Mouse (Mus musculus): ENCODE results near the gene Lrch4. TPM values are rescaled to one million over a fixed set of nuclear protein-coding genes. Genes with fewer than 3 reads are reported as not detected.

The Lrch4 gene
- polyA plus RNA-seq, 1 experiment, result 16.9 TPM

DNA sequence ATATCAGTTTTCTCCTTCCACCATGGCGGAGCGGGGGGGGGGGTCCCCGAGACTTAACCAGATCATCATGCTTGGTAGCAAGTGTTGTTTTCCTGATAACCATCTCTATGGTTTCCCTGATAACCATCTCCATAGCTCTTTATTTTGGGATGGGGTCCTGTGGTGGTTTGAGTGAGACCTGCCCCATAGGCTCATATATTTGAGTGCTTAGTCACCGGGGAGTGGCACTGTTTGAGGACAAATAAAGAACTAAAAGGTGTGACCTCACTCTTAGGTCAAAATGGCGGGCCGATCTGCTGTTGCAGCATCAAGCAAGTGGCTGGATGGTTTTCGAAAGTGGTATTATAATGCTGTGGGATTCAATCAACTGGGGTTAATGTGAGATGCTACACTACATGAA lies 13.6 kb upstream of the Lrch4 start:
- TF ChIP-seq POLR2A (IDR thresholded peaks at IDR 0.05; ENCODE audit: borderline replicate concordance, extremely low read depth, insufficient read depth, insufficient read length, poor library complexity, severe bottlenecking) (no peak), CTCF (IDR thresholded peaks at IDR 0.05; ENCODE audit: borderline replicate concordance, extremely low read depth, insufficient read depth, insufficient read length) (no peak)
- DNase-seq (ENCODE audit: low read depth), result no peak

DNA sequence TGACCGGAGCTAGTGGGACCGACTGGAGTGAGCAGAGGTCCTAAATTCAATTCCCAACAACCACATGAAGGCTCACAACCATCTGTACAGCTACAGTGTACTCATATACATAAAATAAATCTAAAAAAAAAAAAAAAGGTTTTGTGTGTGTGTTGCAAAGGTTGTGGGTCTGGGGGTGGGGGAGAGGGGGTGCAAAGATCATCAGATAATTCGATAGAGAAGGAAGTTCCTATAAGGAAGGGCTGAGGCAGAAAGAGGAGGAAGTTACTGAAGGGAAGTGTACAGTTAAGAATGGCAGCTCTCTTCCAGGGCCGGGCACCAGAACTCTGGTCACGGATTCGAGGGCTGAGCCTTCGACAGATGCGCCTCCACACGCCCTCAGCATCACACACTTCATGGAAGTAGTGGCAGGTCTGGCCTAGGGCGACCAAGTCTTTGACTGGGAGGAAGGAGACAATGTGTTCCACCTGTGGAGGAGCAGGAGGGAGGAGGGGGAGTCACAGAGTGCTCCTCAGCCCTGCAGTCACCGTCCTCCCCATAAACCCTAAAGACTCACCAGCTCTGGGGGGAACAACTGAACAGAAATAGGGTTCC lies 4.9 kb upstream of the Lrch4 start:
- TF ChIP-seq CTCF (IDR thresholded peaks at IDR 0.05; ENCODE audit: borderline replicate concordance, extremely low read depth, insufficient read depth, insufficient read length) (no peak), POLR2A (IDR thresholded peaks at IDR 0.05; ENCODE audit: borderline replicate concordance, extremely low read depth, insufficient read depth, insufficient read length, poor library complexity, severe bottlenecking) (no peak)
- no peak for DNase-seq (ENCODE audit: low read depth)

DNA sequence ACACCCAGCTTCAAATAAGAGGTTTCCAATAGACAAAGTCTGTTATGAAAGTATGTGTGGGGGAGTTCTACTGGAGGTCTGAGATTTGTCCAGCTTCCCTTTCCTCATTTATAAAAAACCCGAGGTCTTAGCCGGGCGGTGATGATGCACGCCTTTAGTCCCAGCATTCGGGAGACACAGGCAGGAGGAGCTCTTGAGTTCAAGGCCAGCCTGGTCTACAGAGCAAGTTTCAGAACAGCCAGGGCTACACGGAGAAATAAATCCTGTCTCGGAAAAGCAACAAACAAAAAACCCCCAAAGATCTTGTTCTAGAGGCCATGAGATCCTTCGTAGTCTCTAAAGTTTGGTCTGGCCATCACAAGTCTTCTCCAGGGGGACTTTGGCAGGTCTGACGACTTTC lies 930 bp upstream of the Lrch4 start:
- no peak for DNase-seq (ENCODE audit: low read depth)
- no peak for TF ChIP-seq CTCF (IDR thresholded peaks at IDR 0.05; ENCODE audit: borderline replicate concordance, extremely low read depth, insufficient read depth, insufficient read length)
- no peak for TF ChIP-seq POLR2A (IDR thresholded peaks at IDR 0.05; ENCODE audit: borderline replicate concordance, extremely low read depth, insufficient read depth, insufficient read length, poor library complexity, severe bottlenecking)

DNA sequence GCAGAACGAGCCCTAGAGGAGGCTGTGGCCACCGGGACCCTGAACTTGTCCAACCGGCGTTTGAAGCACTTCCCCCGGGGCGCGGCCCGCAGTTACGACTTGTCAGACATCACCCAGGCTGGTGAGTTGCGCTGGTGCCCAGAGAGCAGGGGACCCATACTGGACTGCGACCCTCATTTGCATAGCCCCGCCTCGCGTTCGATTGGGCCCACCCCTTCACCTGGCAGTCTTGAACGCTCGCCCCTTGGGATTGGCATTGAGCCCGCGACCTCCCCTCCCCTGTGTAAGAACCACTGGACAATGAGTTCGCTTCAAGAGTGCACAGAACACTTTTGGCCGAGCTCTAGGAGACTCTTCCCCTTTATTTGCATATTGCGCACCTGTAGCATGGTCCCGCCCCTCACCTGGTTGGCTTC lies 393 bp downstream of the Lrch4 start:
- DNase-seq (ENCODE audit: low read depth), result peak; percentile 74
- TF ChIP-seq POLR2A (IDR thresholded peaks at IDR 0.05; ENCODE audit: borderline replicate concordance, extremely low read depth, insufficient read depth, insufficient read length, poor library complexity, severe bottlenecking) (no peak), CTCF (IDR thresholded peaks at IDR 0.05; ENCODE audit: borderline replicate concordance, extremely low read depth, insufficient read depth, insufficient read length) (no peak)

DNA sequence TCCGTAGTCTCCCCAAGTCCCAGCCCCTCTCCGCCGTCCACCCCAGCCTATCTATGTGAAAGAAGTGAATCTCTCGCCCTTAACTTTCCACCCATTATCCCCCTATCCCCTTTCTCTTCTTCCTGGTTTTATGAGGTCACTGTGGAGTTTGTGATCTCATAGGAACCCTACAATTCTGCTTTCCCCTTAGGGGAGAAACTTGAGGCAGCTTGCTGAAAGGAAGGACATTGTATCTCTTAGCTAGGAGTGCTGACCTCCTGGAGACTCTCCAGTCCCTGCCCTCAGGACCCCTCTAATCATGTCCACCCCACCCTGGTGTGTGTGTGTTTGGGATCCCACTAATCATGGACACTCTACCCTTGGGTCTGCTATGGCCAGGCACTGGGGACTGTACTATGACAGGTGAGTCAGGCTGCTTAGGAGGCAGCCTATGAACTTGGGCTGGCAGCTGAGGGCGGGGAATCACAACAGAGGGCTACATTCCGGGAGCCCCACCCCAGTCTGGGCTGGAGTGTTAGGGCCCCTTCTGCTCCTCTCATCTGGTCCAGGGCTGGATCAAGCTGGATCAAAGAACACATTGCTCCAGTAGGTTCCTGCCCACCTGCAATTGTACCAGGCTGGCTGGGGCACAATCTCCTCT lies 1.1 kb downstream of the Lrch4 start:
- DNase-seq (ENCODE audit: low read depth), result no peak
- TF ChIP-seq CTCF (IDR thresholded peaks at IDR 0.05; ENCODE audit: borderline replicate concordance, extremely low read depth, insufficient read depth, insufficient read length) (no peak), POLR2A (IDR thresholded peaks at IDR 0.05; ENCODE audit: borderline replicate concordance, extremely low read depth, insufficient read depth, insufficient read length, poor library complexity, severe bottlenecking) (no peak)

DNA sequence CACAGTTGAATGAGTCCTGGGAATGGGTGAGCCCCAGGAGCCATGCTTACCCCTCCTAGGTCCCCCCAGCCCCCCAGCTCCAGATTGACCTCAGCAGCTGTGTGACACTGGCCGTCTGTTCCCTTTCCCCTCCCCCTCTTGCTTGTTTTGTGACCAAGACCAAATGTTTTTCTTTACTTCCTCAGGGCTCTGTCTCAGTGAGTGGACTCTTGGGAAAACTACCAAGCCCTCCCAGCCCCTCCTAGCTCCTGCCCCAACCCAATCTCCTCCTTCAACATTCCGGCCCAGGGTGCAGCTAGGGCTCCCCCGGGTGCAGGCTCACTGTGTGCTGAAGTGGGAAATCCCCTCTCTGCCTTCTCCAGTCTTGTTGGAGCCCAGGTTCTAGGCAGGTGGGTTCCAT lies 1.7 kb downstream of the Lrch4 start:
- TF ChIP-seq CTCF (IDR thresholded peaks at IDR 0.05; ENCODE audit: borderline replicate concordance, extremely low read depth, insufficient read depth, insufficient read length), result no peak
- TF ChIP-seq POLR2A (IDR thresholded peaks at IDR 0.05; ENCODE audit: borderline replicate concordance, extremely low read depth, insufficient read depth, insufficient read length, poor library complexity, severe bottlenecking), result no peak
- peak; percentile 22 for DNase-seq (ENCODE audit: low read depth)

DNA sequence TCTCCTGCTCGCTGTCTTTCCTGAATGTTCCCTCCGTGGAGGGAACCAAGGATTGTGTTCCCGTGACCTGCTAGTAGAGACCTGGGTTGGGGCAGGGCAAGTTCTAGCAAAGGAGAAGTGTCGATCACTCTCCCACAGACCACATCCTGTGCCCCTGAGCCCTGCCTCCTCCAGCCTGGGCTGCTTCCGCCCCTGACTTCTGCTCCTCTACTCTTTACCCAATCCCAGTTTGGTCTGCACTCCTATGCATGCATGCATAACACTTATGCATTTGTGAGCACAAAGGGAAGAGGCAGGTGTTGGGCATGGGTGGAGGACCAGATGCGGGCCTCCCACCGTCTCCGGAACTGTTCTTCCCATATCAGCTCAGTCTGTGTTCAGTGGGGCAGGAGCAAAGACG lies 2.2 kb downstream of the Lrch4 start:
- no peak for DNase-seq (ENCODE audit: low read depth)
- TF ChIP-seq POLR2A (IDR thresholded peaks at IDR 0.05; ENCODE audit: borderline replicate concordance, extremely low read depth, insufficient read depth, insufficient read length, poor library complexity, severe bottlenecking), result no peak
- TF ChIP-seq CTCF (IDR thresholded peaks at IDR 0.05; ENCODE audit: borderline replicate concordance, extremely low read depth, insufficient read depth, insufficient read length), result no peak

DNA sequence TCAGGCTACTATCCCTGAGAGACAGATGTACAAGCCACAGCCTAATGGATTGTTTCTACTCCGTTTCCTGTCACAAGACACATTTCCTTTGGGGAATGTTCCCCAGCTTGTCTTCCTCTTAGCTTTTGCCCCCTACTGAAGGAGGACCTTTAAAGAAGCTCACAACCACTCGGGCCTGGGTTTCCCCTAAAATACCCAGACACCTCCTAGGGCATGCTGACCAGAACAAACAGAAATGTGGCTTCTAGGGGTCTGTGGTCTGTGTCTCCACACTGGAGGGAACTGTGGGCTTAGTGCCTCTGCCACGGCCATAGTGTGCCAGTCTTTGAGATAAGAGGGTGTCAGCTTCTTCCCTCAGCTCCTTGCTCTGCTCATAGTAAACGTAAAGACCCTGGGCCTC lies 2.7 kb downstream of the Lrch4 start:
- no peak for TF ChIP-seq POLR2A (IDR thresholded peaks at IDR 0.05; ENCODE audit: borderline replicate concordance, extremely low read depth, insufficient read depth, insufficient read length, poor library complexity, severe bottlenecking)
- TF ChIP-seq CTCF (IDR thresholded peaks at IDR 0.05; ENCODE audit: borderline replicate concordance, extremely low read depth, insufficient read depth, insufficient read length), result no peak
- DNase-seq (ENCODE audit: low read depth), result no peak

DNA sequence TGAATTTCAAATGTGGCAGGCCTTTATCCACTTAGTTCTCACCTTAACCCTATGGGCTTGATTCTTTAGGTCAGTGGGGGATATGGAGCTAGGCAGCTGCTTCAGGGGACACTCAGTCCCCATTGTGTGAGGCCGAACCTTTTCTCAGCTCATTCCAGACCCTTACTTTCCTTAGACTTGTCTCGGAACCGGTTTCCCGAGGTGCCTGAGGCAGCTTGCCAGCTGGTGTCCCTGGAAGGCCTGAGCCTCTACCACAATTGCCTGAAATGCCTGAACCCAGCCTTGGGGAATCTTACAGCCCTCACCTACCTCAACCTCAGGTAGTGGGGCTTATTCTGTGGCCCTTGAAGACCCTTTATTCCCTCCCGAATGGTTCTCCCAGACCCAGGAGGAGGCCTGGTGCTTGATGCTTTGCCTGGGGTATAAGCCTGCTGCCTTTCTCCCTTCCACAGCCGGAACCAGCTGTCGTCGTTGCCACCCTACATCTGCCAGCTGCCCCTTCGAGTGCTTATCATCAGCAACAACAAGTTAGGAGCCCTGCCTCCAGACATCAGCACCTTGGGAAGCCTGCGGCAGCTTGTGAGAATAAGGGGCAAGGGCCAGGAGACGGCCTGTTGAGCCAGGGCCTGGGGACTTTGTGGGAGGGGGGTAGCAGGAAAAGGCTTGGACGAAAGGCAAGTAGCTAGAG lies 4.6 kb downstream of the Lrch4 start:
- TF ChIP-seq POLR2A (IDR thresholded peaks at IDR 0.05; ENCODE audit: borderline replicate concordance, extremely low read depth, insufficient read depth, insufficient read length, poor library complexity, severe bottlenecking), result no peak
- no peak for TF ChIP-seq CTCF (IDR thresholded peaks at IDR 0.05; ENCODE audit: borderline replicate concordance, extremely low read depth, insufficient read depth, insufficient read length)
- DNase-seq (ENCODE audit: low read depth), result no peak

DNA sequence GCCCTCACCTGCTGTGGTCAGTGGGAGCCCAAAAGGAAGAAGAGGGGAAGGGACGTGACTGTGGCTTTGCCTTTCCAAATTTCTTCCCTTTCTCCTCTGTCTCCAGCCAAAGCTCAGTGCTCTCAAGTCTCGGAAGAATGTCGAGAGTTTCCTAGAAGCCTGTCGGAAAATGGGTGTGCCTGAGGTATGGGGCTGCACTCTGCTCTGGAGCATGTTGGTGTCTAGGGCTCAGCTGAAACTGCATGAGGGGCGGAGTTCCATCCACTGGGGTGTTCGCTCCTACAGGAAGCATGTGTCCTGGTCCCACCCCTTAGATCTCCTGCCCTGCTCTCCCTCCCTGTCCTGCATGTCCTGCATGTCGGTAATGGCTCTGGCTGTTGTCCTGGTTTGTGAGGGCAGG lies 10.6 kb downstream of the Lrch4 start:
- TF ChIP-seq POLR2A (IDR thresholded peaks at IDR 0.05; ENCODE audit: borderline replicate concordance, extremely low read depth, insufficient read depth, insufficient read length, poor library complexity, severe bottlenecking) (no peak), CTCF (IDR thresholded peaks at IDR 0.05; ENCODE audit: borderline replicate concordance, extremely low read depth, insufficient read depth, insufficient read length) (no peak)

DNA sequence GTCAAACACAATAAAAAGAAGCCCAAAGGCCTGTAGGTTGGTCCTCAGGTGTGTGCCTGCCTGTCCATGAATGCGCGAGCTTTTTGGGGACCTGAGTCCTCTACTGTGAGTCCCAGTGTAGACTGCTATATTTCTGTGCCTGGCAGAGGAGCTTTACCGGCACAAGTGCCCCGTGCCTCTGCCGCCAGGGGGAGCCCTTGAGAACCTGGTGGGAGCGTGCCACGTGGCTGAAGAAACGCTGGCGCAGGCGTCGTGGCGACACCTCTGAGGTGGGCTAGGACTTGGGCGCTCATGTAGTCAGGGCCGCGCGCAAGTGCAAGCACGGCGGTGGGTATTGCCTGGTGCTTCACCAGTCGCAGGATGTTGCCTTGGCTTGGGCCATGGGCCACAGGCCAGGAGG lies 12.1 kb downstream of the Lrch4 start, which contains the start of gene Sap25:
TSS of gene Sap25 (plus strand) at position 281 of the 400 bp plus-strand sequence.
- DNase-seq (ENCODE audit: low read depth), result no peak
- TF ChIP-seq CTCF (IDR thresholded peaks at IDR 0.05; ENCODE audit: borderline replicate concordance, extremely low read depth, insufficient read depth, insufficient read length) (peak; percentile 24; the same call in 1 of the 2 replicates), POLR2A (IDR thresholded peaks at IDR 0.05; ENCODE audit: borderline replicate concordance, extremely low read depth, insufficient read depth, insufficient read length, poor library complexity, severe bottlenecking) (no peak)

More for the DNA sequence above, 10.6 kb downstream of the Lrch4 start:
- DNase-seq (ENCODE audit: low read depth), result no peak

All from brain, embryonic 14.5 days (tissue).